Mouse (Mus musculus) mesoderm, embryonic 11.5 days (tissue): ENCODE data around the gene 4930426L09Rik.

Source experiments
- DNase-seq: peaks from one replicate; pipeline ENCODE4 v3.0.0-alpha.2; 2012; ENCODE audit warnings: low read depth, low spot score

The 4930426L09Rik gene

DNA sequence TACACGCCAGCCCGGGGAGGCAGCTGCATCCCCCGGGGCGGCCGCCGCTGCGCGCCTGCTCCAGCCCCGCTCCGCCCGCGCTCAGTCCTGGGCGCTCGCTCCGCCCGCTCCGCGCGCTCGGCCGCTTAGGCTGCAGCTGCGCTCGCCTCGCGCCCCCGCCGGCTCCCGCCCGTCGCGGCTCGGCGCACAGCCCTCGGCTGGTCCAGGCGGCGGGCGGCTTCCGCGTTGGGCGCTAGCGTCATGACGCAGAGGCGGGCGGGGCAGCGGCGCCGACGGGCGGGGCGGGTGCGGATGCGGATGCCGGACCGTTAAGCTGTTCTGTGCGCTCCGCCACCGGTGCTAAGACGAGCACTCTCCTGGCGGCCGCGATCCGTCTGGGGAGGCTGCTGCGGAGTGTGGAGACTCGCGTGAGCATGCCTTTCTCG lies at the start of gene 4930426L09Rik, which contains the start of gene Pip4k2a:
4930426L09Rik (plus strand) TSS at position 290 of the 425 bp plus-strand sequence.
Pip4k2a (minus strand) TSS at position 73 of the 425 bp plus-strand sequence.
- peak; percentile 88 for DNase-seq

DNA sequence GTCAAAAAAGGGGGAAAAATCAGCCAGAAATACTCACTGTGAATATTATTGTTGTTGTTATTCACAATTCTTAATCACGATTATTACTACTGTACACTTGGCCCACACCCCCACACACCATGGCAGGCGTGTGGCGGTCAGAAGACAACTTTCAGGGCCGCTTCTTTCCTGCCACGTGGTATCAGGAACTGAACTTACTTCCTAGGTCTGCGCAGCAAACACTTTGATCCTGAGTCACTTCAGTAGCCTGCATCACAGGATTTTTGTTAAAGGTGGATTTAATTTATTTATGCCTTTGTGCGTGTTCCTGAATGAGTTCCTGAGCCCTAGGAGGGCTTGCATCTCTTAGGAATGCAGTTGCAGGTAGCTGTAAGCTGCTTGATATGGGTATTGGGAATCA lies 49.4 kb upstream of the 4930426L09Rik start:
- DNase-seq: no peak

DNA sequence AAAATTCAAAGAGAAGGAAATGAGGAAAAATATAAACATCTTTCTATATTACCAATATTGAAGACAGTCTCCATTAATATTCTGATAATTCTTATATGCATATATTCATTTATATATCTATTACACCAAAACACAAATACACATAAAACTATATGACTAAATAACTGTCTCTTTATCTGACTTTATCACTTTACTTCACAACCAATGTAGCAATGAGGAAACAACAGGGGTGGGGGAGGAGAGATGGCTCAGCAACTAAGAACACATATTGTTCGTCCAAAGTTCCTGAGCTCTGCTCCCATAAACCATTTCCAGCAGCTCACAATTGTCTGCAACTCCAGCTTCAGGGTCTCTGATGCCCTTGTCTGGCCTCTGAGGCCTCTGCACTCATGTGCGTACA lies 47.4 kb upstream of the 4930426L09Rik start:
- no peak for DNase-seq

DNA sequence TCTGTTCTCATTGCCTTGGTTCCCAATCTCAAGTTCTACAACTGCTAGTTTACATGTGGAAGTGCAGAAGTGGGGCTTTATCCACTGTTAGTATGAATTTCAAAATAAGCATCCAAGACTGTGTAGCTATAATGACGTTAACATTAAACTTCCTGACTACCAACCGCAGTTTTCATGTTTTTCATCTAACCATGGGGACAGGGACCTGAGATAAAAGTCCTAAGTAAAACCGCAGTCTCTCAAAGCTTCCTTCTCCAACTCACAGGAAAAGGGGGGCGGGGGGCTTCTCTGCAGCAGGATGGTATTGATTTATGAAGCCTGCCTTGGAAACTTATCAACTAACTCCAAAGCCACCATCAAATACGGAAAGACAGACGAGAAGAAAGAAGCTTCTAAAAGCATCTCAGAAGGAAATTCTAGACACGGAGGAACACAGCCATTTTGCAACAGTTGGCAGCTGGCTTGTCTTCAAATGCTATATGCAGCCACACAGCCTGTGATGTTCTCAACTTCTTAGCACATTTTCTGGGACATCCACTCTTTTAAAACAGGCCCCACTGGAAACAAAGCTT lies 46.0 kb upstream of the 4930426L09Rik start:
- DNase-seq: no peak

GRCm38 (mm10) chr2:18954422-18954821 lies 43.7 kb upstream of the 4930426L09Rik start:
- DNase-seq: no peak

- DNase-seq: no peak
These were observed 43.1 kb upstream of the 4930426L09Rik start for GRCm38 (mm10) chr2:18955022-18955421.

GRCm38 (mm10) chr2:18955671-18956070 lies 42.5 kb upstream of the 4930426L09Rik start:
- no peak for DNase-seq

- no peak for DNase-seq
These were observed 41.7 kb upstream of the 4930426L09Rik start for GRCm38 (mm10) chr2:18956424-18956823.

DNA sequence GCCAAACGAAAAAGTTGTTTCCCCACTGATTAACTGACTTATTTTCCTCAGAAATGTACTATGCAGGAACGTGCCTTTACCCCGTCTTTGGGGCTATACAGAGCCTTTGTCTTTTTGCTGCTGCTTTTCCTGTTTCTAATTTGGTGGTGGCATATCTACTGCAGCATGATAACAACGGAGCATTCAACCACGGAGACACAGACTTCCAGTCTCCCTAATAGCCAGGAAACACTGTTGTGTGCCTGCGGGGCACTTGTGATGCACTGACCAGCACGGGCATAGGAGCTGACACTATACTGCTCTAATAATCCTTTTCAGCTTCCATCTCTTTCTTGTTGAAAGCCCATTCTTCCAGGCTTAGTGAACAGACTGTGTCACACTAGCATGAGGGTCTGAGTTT lies 41.2 kb upstream of the 4930426L09Rik start:
- no peak for DNase-seq

DNA sequence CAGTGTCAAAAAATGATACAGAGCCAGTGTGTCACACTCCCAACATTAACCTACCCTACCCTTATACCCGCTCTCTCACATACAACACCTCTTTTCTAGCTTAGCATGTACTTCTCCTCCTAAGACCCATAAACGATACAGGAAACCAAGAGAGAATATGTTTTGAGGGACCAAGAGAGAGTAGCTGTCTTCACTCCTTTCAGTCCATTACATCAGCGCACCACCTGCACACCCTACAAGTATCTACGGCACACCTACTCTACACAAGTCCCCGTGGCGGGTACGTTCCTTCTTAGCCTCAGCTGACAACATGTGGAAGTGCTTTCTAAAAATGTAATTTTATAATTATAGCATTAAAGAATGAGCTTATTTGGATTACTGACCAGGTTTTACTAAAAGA lies 40.7 kb upstream of the 4930426L09Rik start:
- DNase-seq: no peak

- no peak for DNase-seq
These were observed 40.1 kb upstream of the 4930426L09Rik start for GRCm38 (mm10) chr2:18958044-18958443.

DNA sequence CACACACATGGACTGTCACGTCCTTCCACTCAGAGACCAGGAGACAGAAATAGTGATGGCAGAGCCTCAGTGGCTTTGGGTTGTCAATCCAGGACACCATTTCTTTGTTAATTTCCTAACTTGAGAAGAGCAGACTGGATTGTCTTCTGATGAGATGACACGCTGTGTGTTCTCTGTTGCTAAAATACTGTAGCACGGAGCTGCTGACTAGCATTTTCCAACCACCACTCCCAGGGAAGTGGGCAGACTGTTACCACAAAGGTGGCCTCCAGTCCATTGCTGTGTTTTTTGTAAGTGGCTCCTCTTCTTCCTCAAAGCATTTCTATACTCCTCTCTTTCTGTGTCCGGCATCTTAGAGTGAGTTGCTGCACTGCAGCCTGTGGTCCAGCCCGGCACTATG lies 39.6 kb upstream of the 4930426L09Rik start:
- DNase-seq: no peak

DNA sequence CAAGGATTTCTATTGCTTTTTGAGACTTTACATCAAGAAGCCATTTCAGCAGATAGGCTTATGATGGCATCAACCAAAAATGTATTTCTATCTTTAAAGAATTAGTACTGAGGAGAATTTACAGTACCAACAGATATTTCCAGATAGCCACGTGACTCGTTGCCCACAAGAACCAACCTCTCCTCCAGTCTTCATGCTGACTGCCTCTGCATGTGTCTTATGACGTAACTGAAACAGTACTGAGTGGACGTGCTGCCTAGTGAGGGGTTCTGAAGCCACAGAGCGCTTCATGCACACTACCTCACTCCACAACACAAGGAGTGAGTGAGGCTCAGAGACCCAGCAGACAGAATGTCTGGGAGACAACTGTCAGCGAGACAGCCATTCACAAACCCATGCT lies 39.1 kb upstream of the 4930426L09Rik start:
- no peak for DNase-seq

GRCm38 (mm10) chr2:18959558-18959957 lies 38.6 kb upstream of the 4930426L09Rik start:
- DNase-seq: no peak

GRCm38 (mm10) chr2:18960376-18960973 lies 37.7 kb upstream of the 4930426L09Rik start:
- no peak for DNase-seq

GRCm38 (mm10) chr2:18962502-18962901 lies 35.6 kb upstream of the 4930426L09Rik start:
- no peak for DNase-seq

DNA sequence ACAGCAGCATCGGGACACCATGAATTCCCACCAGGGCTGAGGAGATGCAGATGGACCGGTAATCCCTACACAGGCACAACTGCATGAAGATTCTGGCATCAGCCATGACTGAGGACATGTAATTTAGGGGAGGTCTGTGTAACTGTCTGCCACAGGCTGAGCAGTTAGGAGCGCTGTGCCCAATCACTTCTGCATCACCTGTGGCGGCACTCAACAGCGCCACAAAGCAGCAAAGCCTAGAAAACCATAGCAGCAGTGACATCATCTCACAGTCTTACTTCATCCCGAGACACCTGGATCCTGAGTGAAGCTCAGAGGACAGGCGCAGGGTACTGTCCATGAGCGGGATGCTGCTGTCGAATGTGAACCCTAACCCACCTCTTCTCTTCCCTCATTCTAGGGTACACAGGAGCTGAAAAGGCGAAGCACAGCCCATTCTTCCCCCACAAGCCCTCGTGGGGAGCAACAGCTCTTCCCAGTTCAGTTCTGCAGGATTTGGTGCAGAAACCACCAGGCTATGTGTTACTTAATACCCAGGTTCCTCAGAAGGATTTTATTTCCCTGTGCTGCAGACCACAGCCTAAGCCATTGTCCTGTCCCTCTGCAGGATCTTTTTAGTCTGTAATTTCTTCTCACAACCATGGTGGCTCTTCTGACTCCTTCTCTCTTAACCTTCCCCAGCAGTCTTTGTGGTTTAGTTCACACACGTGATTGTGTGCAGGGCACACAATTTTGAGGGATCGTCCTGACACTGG lies 34.7 kb upstream of the 4930426L09Rik start:
- no peak for DNase-seq

DNA sequence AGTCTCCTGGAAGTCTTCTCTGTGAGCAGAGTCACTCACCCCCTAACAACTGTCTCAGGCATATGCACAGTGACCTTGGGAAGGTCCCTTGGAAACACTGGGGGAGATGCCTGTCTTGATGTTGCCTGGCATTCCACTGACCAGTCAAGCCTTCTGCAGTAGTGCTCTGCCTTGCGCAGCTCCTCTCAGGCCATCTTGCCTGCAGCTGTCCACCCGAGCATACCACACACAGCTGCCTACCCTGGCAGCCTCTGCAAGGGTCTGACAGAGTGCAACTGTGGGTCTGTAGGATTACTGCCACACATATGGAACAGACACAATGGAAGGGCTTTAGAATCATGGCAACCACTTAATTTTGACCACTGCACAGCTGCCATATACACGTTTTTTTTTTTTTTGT lies 33.0 kb upstream of the 4930426L09Rik start:
- no peak for DNase-seq

GRCm38 (mm10) chr2:18965950-18966349 lies 32.2 kb upstream of the 4930426L09Rik start:
- DNase-seq: no peak

- DNase-seq: no peak
These were observed 31.6 kb upstream of the 4930426L09Rik start for GRCm38 (mm10) chr2:18966566-18966965.

GRCm38 (mm10) chr2:18967451-18968063 lies 30.6 kb upstream of the 4930426L09Rik start:
- no peak for DNase-seq

DNA sequence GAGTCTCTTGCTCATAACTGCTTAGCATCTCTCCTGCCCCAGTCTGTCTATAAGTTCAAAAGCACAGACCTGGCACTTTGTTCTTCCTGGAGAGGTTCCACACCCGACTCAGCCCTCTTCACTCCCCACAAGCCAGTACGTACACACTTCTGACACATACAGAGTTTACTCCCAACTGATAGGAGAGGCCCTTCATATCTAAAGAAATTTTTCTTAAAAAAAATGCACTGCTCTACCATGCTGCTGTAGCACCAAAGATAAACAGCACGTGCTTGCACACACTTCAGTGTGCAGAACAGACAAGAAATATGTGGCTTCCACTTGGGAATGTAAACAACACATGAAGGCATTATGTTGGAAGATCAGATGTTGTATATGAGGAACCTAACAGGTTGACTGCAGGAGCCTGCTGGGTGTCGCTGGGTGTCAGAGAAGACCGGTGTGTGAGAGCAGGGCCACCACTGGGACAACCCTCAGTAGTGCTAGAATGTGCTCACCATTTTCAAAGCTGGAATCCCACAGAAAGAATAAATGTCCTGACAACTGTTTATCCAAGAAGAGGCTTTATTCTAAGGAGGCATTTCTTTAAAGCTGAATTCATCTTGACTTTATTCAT lies 29.0 kb upstream of the 4930426L09Rik start:
- no peak for DNase-seq
